Mouse (Mus musculus): ENCODE measurements around the gene H2-K1.

DNA sequence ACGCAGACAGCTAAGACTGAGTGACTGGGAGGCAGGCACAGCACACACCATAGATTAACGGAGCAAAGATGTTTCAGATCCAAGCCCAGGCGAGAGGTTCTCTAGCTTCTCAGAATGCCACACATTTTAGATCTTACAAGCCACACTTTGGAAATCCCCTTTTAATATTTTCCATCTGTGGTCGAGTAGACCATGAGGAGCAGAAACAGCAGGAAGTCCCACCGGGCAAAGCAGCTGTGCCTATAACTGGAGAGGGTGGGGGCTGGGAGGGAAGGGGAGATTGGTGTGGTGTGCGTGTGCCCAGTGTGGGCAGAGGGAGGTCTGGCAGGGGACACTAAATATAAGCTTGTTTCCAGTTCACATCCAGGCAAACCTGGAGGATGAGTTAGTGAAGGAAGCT is 42.7 kb downstream of the H2-K1 start:
- TF ChIP-seq CTCF (IDR thresholded peaks at IDR 0.05; ENCODE audit: borderline replicate concordance, insufficient read depth, low read length) (no peak), POLR2A (IDR thresholded peaks at IDR 0.05; ENCODE audit: low read depth, low read length) (no peak)

Data from embryonic fibroblast, embryonic 13.5 days (primary cell).